Comparison of ENCODE assay signal across 14 mouse cellular contexts in genomic region chr19:23698366-23698765, GRCm38 (mm10). TPM values are rescaled to one million over a fixed set of nuclear protein-coding genes. Genes with fewer than 3 reads are reported as not detected.
DNase-seq lines count a peak whose midpoint lies in the region; ATAC-seq lines count a peak whose summit lies in the region.
"Had no signal": no experiment of that assay in that cellular context is flagged by ENCODE, and none has a peak within 500 bp of the region (broad histone marks: within the 10 kb centered on the region; RNA-seq: fewer than 3 reads in every experiment).

No protein-coding gene starts in this region.

- intact Hi-C loops in left cerebral cortex, postnatal 4 days (cut with DNase I) = no loop called here

- no peak overlapping the region for H3K4me2 ChIP-seq in kidney, embryonic 15.5 days

- no peak overlapping the region for H3K9ac ChIP-seq in kidney, embryonic 15.5 days
- H3K9ac ChIP-seq: liver, postnatal 0 days had no signal

- no peak overlapping the region for H3K4me3 ChIP-seq in kidney, embryonic 15.5 days (replicated peaks)
- H3K4me3 ChIP-seq: hindbrain, embryonic 10.5 days had no signal

- no peaks in the 10 kb centered on the region for H3K27me3 ChIP-seq in kidney, embryonic 15.5 days

- H3K4me1 ChIP-seq in kidney, embryonic 15.5 days = no peaks in the 10 kb centered on the region

- H3K9me3 ChIP-seq in kidney, embryonic 15.5 days (replicated peaks) = no peaks in the 10 kb centered on the region
- H3K9me3 ChIP-seq: hindbrain, embryonic 10.5 days had no signal

- WGBS in kidney, embryonic 15.5 days = 77% methylated on average over 7 of the region's 7 CpGs

- H3K36me3 ChIP-seq in kidney, embryonic 15.5 days = peaks cover 80% of the 10 kb centered on the region

- no peak overlapping the region for H3K27ac ChIP-seq in kidney, embryonic 15.5 days
- H3K27ac ChIP-seq: hindbrain, embryonic 10.5 days; kidney, postnatal 0 days had no signal

- ATAC-seq in kidney, embryonic 15.5 days (replicated peaks; ENCODE audit: low FRiP score) = no peak
- ATAC-seq: liver, postnatal 0 days; midbrain, embryonic 16.5 days had no signal

- DNase-seq in kidney, adult 11 months = peak; percentile 12
- DNase-seq in Muller cell, postnatal 12 days (ENCODE audit: inconsistent ontology term) = peak; percentile 20
- DNase-seq in adrenal gland, postnatal 14 days = peak; percentile 57
- DNase-seq in lung, postnatal 14 days = peak; percentile 19
- no peak for DNase-seq in layer of hippocampus, adult 18-20 months (ENCODE audit: low spot score in 2 of 2)
- DNase-seq in left cerebral cortex, postnatal 4 days = no peak
- DNase-seq: cerebellum, adult 11-12 months; liver, postnatal 0 days had no signal

RNA-seq across cellular contexts. Expression of gene Ptar1, which starts 11.1 kb away (rescaled TPM):
- 5.6 and 7.1 TPM in 2 replicates for polyA plus RNA-seq in kidney, embryonic 15.5 days (2015; fragmentation: Nextera tagmentation; extraction: Ambion mirVana)
- total RNA-seq in adrenal gland, postnatal 14 days (2021) = 26.1 and 27.9 TPM in 2 replicates
- total RNA-seq in layer of hippocampus, adult 18-20 months (2021) = 10 to 100 TPM; 36.1 to 39.3 TPM
- total RNA-seq in left cerebral cortex, postnatal 4 days (2021) = 10 to 100 TPM; 24.8 to 27.1 TPM

RNA-seq across cellular contexts. Expression of gene 1700028P14Rik, which starts 45.8 kb away (rescaled TPM):
- polyA plus RNA-seq in kidney, embryonic 15.5 days (2015; fragmentation: Nextera tagmentation; extraction: Ambion mirVana) = 0.32 and 0.36 TPM in 2 replicates
- not detected in 2 replicates for total RNA-seq in adrenal gland, postnatal 14 days (2021)
- 1 to 10 TPM; 2.4 to 2.6 TPM for total RNA-seq in layer of hippocampus, adult 18-20 months (2021)
- total RNA-seq in left cerebral cortex, postnatal 4 days (2021) = 1 to 10 TPM in 1 of 2 experiments, under 1 TPM in 1; 0.90 to 2.0 TPM
- total RNA-seq: gastrocnemius, postnatal 4 days had no signal
- polyA plus RNA-seq: liver, postnatal 0 days; stomach, embryonic 16.5 days had no signal

Comparison
In these comparisons a context has a peak if more than half of its experiments do, and no peak if none do; other contexts are left out.
1. DNase-seq: peak in kidney, adult 11 months (single experiment), Muller cell, postnatal 12 days (single experiment), adrenal gland, postnatal 14 days (single experiment) and lung, postnatal 14 days (single experiment); none in layer of hippocampus, adult 18-20 months (0 of 2) and left cerebral cortex, postnatal 4 days (single experiment).